Mouse (Mus musculus): Measurements from ENCODE around the gene Lsamp. TPM values are rescaled to one million over a fixed set of nuclear protein-coding genes. Genes with fewer than 3 reads are reported as not detected.

Gene Lsamp
- total and polyA plus RNA-seq, 3 experiments, result not detected

DNA sequence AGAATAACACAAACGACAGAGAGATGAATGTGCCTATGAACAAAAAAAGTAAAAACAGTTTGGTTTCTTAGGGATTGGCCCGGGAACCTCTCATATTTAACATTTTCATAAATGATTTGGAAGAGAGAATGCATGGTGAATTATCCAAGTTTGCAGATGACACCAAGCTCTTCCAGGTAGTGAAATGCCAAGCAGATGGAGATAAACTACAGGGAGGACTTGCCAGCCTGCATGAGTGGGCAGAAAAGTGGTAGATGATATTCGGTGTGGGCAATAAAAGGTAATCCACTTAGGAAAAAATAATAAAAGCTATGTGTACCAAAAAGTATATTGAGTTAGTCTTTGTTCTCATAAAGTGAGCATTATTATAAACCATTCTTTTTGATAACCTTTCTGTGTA lies 38.5 kb downstream of the Lsamp start:
- Histone ChIP-seq H3K27me3 (replicated peaks) (no peaks in the 10 kb centered on the region), H3K79me2 (replicated peaks; ENCODE audit: control insufficient read depth, extremely low read depth, insufficient read depth, poor library complexity, severe bottlenecking) (no peaks in the 10 kb centered on the region), H3K9ac (ENCODE audit: insufficient read depth, low read depth) (no peak overlapping the region), H3K4me1 (ENCODE audit: control insufficient read depth in 1 of 2, insufficient read depth in 2 of 2) (no peaks in the 10 kb centered on the region), H3K4me2 (ENCODE audit: insufficient read depth, low read depth, poor library complexity, severe bottlenecking) (no peak overlapping the region), H3K9me3 (replicated peaks; ENCODE audit: low read length) (peaks cover 19% of the 10 kb centered on the region), H3K4me3 (replicated peaks in 1 of 3; ENCODE audit: low read depth in 2 of 3, low read length in 2 of 3, poor library complexity in 1 of 3) (no peak overlapping the region), H3K27ac (ENCODE audit: insufficient read depth, low read depth) (no peak overlapping the region), H3K36me3 (replicated peaks in 1 of 2; ENCODE audit: control insufficient read depth in 1 of 2, insufficient read depth in 1 of 2, low read length in 1 of 2) (no peaks in the 10 kb centered on the region)
- in situ Hi-C loops (cut with MboI; ENCODE audit: low pct_ligation_motif_present, low pct_unique_long_range_greater_than_20kb, low sequenced_read_pairs), result no loop called here
- dilution Hi-C loops (cut with MboI; ENCODE audit: extremely low pct_ligation_motif_present, extremely low pct_unique_long_range_greater_than_20kb, low sequenced_read_pairs), result no loop called here
- TF ChIP-seq SIN3A (IDR thresholded peaks at IDR 0.05; ENCODE audit: low read length) (no peak), USF1 (IDR thresholded peaks at IDR 0.05; ENCODE audit: low read depth, low read length) (no peak), CHD2 (IDR thresholded peaks at IDR 0.05; ENCODE audit: low read length) (no peak), E2F4 (IDR thresholded peaks at IDR 0.05; ENCODE audit: insufficient replicate concordance, low read depth, low read length) (no peak), TBP (conservative IDR thresholded peaks at IDR 0.05; ENCODE audit: low read depth, low read length) (no peak), RAD21 (IDR thresholded peaks at IDR 0.05; ENCODE audit: low read depth, low read length) (no peak), JUN (IDR thresholded peaks at IDR 0.05; ENCODE audit: insufficient read depth, low read depth, low read length) (no peak), IRF4 (IDR thresholded peaks at IDR 0.05; ENCODE audit: low read depth, low read length) (no peak), ZNF384 (IDR thresholded peaks at IDR 0.05; ENCODE audit: low read depth, low read length) (no peak), MXI1 (IDR thresholded peaks at IDR 0.05; ENCODE audit: low read depth, low read length) (no peak), ELF1 (IDR thresholded peaks at IDR 0.05; ENCODE audit: low read depth, low read length) (no peak)
- no peak for DNase-seq (ENCODE audit: extremely low read depth)

DNA sequence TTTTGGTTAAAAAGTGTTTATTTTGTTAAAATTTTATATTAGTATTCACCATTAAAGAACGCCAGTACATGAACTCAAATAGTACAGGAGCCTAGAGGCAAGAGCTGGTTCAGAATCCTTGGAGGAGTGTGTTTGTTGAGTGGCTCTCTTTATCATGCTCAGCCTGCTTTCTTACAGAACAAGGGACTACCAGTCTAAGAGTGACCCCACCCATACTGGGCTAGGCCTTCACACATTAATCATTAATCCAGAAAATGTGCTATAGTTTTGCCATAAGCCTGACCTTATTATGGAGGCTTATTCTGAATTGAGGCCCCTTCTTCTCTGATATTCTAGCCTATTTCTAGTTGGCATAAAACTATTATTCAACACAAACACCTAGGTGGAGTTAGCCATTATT lies 52.6 kb downstream of the Lsamp start:
- peaks cover 39% of the 10 kb centered on the region for H3K9me3 ChIP-seq (replicated peaks; ENCODE audit: low read length)
- no peaks in the 10 kb centered on the region for H3K4me1 ChIP-seq (ENCODE audit: control insufficient read depth in 1 of 2, insufficient read depth in 2 of 2)
- in situ Hi-C loops (cut with MboI; ENCODE audit: low pct_ligation_motif_present, low pct_unique_long_range_greater_than_20kb, low sequenced_read_pairs) (no loop called here), dilution Hi-C loops (cut with MboI; ENCODE audit: extremely low pct_ligation_motif_present, extremely low pct_unique_long_range_greater_than_20kb, low sequenced_read_pairs) (no loop called here)
- no peak overlapping the region for H3K4me2 ChIP-seq (ENCODE audit: insufficient read depth, low read depth, poor library complexity, severe bottlenecking)
- H3K9ac ChIP-seq (ENCODE audit: insufficient read depth, low read depth), result no peak overlapping the region
- no peak for TF ChIP-seq JUND (conservative IDR thresholded peaks at IDR 0.05; ENCODE audit: low read depth, low read length)
- TF ChIP-seq MYC (IDR thresholded peaks at IDR 0.05; ENCODE audit: low read depth, low read length), result no peak
- no peak for TF ChIP-seq ETS1 (conservative IDR thresholded peaks at IDR 0.05; ENCODE audit: low read depth, low read length)
- TF ChIP-seq POLR2A (IDR thresholded peaks at IDR 0.05; ENCODE audit: low read depth, low read length), result no peak
- no peak for TF ChIP-seq SMC3 (IDR thresholded peaks at IDR 0.05; ENCODE audit: low read depth, low read length)
- TF ChIP-seq USF2 (conservative IDR thresholded peaks at IDR 0.05; ENCODE audit: low read depth, low read length), result no peak
- no peak for TF ChIP-seq ZMIZ1 (IDR thresholded peaks at IDR 0.05; ENCODE audit: low read depth, low read length)
- no peak for TF ChIP-seq BHLHE40 (IDR thresholded peaks at IDR 0.05; ENCODE audit: low read depth, low read length)
- no peak for TF ChIP-seq NELFE (IDR thresholded peaks at IDR 0.05; ENCODE audit: low read depth, low read length)
- TF ChIP-seq SIN3A (IDR thresholded peaks at IDR 0.05; ENCODE audit: low read length), result no peak
- no peaks in the 10 kb centered on the region for H3K79me2 ChIP-seq (replicated peaks; ENCODE audit: control insufficient read depth, extremely low read depth, insufficient read depth, poor library complexity, severe bottlenecking)
- H3K27ac ChIP-seq (ENCODE audit: insufficient read depth, low read depth), result no peak overlapping the region
- H3K27me3 ChIP-seq (replicated peaks), result no peaks in the 10 kb centered on the region
- DNase-seq (ENCODE audit: extremely low read depth), result no peak
- H3K4me3 ChIP-seq (replicated peaks in 1 of 3; ENCODE audit: low read depth in 2 of 3, low read length in 2 of 3, poor library complexity in 1 of 3), result no peak overlapping the region
- H3K36me3 ChIP-seq (replicated peaks in 1 of 2; ENCODE audit: control insufficient read depth in 1 of 2, insufficient read depth in 1 of 2, low read length in 1 of 2), result no peaks in the 10 kb centered on the region
